Mouse (Mus musculus) stomach, postnatal 0 days (tissue): ENCODE measurements around the gene Ngp.

Source experiments
- CTCF ChIP-seq: IDR thresholded peaks from 2 replicates; pipeline ENCODE4 v1.5.1; 2016; ENCODE audit warnings: antibody characterized with exemption, low read depth, mild to moderate bottlenecking, moderate library complexity
- EP300 ChIP-seq: optimal IDR thresholded peaks from 2 replicates; pipeline ENCODE3; 2016; ENCODE audit warnings: antibody characterized with exemption

DNA sequence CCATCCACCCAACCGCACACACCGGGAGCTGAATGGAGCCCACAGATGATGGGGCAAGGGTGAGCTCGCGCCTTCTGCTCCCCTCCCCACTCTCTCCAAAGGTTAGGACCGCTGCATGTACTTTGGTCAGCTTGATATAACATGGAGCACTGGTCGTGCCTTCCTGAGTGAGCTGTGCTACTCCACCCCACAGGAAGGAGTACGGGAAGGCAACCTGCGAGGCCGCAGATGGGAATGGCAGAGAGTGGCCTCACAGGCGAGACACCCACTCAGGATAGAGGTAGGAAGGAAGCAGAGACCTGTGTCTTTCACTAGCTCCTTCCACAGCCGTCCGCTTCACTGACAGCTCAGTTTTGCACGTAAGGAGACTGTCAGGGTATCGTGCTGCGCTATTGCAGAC, 28.8 kb downstream of the Ngp start:
- no peak for TF ChIP-seq EP300
- no peak for TF ChIP-seq CTCF
